Mouse (Mus musculus) ES-E14 (cell line): ENCODE measurements around the gene Btbd2. TPM values are rescaled to one million over a fixed set of nuclear protein-coding genes. Genes with fewer than 3 reads are reported as not detected.
A peak's percentile ranks its signal among the peaks of the same experiment; 100 is the strongest.
"Not testable (repeated sequence)": the region's sequence is repeated elsewhere in the genome, so short reads cannot be mapped to it uniquely, and the experiment has no call there.

Source experiments
- DNase-seq: peaks from one replicate; pipeline ENCODE4 v3.0.0-alpha.2; 2013; ENCODE audit warnings: low read depth, low spot score
- H3K27ac ChIP-seq: 2 replicates; pipeline ENCODE4 v1.5.1; 2012; ENCODE audit warnings: low read depth, mild to moderate bottlenecking, low read length, moderate library complexity, mixed read lengths; ENCODE audit not compliant: poor library complexity, insufficient read depth, severe bottlenecking
- H3K36me3 ChIP-seq: 2 replicates; pipeline ENCODE4 v1.6.1; 2012; ENCODE audit warnings: mild to moderate bottlenecking, low read length, moderate library complexity, mixed read lengths; ENCODE audit not compliant: control insufficient read depth, poor library complexity, insufficient read depth, severe bottlenecking
- H3K4me1 ChIP-seq, 2 experiments: fragments of 150-350 bp in 1 of 2; sonication (generic) in 1 of 2; 2 replicates each; pipeline ENCODE4 v1.6.1; 2012; ENCODE audit warnings: low read length in 2 of 2, mild to moderate bottlenecking in 1 of 2, mixed read lengths in 1 of 2; ENCODE audit not compliant: control insufficient read depth in 2 of 2, insufficient read depth in 2 of 2, poor library complexity in 1 of 2
- H3K4me3 ChIP-seq, 2 experiments: fragments of 150-350 bp in 1 of 2; sonication (generic) in 1 of 2; 2 replicates each; pipeline ENCODE4 v1.5.1; 2012; ENCODE audit warnings: low read length in 2 of 2, low read depth in 1 of 2, mild to moderate bottlenecking in 1 of 2, mixed read lengths in 1 of 2; ENCODE audit not compliant: insufficient read depth in 1 of 2, poor library complexity in 1 of 2, severe bottlenecking in 1 of 2
- H3K9ac ChIP-seq: 2 replicates; pipeline ENCODE4 v1.6.1; 2012; ENCODE audit warnings: low read depth, mild to moderate bottlenecking, low read length, mixed read lengths; ENCODE audit not compliant: poor library complexity, insufficient read depth, severe bottlenecking
- H3K9me3 ChIP-seq: fragments of 150-350 bp; sonication (generic); 2 replicates; pipeline ENCODE4 v1.6.1; 2012; ENCODE audit warnings: low read depth, mild to moderate bottlenecking, low read length; ENCODE audit not compliant: control insufficient read depth, insufficient read depth
- CHD2 ChIP-seq: IDR thresholded peaks from 2 replicates; pipeline ENCODE4 v1.6.1; 2014; ENCODE audit warnings: mild to moderate bottlenecking, low read depth, low read length, inconsistent platforms
- HCFC1 ChIP-seq: IDR thresholded peaks from 2 replicates; pipeline ENCODE4 v1.6.1; 2012; ENCODE audit warnings: low read length, inconsistent platforms, borderline replicate concordance; ENCODE audit not compliant: insufficient read depth
- MAFK ChIP-seq: IDR thresholded peaks from 2 replicates; pipeline ENCODE4 v1.6.1; 2014; ENCODE audit warnings: mild to moderate bottlenecking, low read depth, low read length, inconsistent platforms; ENCODE audit not compliant: insufficient read depth
- ZC3H11A ChIP-seq: IDR thresholded peaks from 2 replicates; pipeline ENCODE4 v1.6.1; 2012; ENCODE audit warnings: low read depth, mild to moderate bottlenecking, inconsistent platforms, low read length, borderline replicate concordance
- ZNF384 ChIP-seq: IDR thresholded peaks from 2 replicates; pipeline ENCODE4 v1.6.1; 2012; ENCODE audit warnings: low read depth, low read length, inconsistent platforms
- in situ Hi-C, 2 experiments: fragments of 600-800 bp; cut with MboI; formaldehyde crosslinking; loops; one replicate each; pipeline ENCODE4 v1.15.1; 2025; ENCODE audit warnings: low sequenced_read_pairs in 2 of 2, inconsistent platforms in 1 of 2; ENCODE audit not compliant: unreplicated experiment in 2 of 2
- total RNA-seq: library from RNA; depleted of rRNA; stranded (reverse); fragments of 300-350 nt; gene quantifications from 2 replicates; pipeline ENCODE4 v1.2.3, GENCODE M21; 2012

Gene Btbd2
- total RNA-seq, 1 experiment = 45.7 TPM

DNA sequence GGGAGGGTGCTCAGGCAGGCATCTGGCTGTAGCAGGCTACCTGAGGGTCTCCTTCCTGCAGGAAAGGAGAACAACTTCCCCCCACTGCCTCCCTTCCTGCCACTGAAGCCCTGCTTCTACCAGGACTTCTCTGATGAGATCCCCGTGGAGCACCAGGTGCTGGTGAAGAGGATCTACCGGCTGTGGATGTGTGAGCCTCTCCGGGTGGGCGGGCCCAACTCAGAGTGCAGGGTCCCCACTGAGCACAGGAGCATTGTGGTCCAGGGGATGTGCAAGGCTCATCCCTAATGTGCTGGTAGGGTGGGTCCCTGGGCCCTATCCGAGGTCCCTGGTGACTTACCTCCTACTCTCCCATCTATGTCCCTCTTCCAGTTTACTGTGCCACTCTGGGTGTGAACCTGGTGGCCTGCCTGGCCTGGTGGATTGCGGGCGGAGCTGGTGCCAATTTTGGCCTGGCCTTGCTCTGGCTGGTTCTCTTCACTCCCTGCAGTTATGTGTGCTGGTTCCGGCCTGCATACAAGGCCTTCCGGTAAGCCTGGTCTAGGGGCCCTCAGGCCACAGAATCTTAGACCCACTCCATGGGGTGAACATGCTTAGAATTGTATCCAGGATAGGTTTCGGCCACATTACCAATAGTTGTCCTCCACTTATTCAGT, 47.5 kb downstream of the Btbd2 start:
- H3K36me3 ChIP-seq = peaks cover 51% of the 10 kb centered on the region
- no peaks in the 10 kb centered on the region for H3K9me3 ChIP-seq
- no peak overlapping the region for H3K27ac ChIP-seq
- no peak overlapping the region for H3K9ac ChIP-seq
- no peak for DNase-seq
- in situ Hi-C loops = no loop called here
- no peak overlapping the region for H3K4me3 ChIP-seq
- peaks cover 0 to 18% of the 10 kb centered on the region in 2 experiments; a peak in 1 of 4 replicates for H3K4me1 ChIP-seq
- TF ChIP-seq ZC3H11A (no peak), ZNF384 (no peak), MAFK (no peak), CHD2 (no peak), HCFC1 (no peak)

DNA sequence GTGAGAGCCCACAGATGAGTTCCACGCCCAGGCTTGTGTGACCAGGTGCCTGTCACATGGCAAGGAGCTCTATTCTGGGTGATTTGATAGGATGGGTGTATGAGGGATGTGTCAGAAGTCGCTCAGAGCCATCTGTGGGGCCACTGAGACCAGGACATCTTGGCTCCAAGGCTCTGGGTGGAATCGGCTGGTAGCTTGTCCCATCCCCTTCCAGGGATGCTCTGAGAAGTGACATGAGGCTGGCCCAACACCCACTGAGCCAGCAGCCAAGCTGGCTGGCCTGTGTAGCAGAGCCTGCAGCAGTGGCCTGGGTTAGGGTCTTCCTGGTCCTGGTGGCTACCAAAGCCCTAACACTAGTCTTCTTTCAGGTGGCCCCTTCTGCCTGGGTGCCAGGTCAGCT, 48.4 kb downstream of the Btbd2 start:
- H3K4me3 ChIP-seq = no peak overlapping the region
- in situ Hi-C loops = no loop called here
- TF ChIP-seq ZC3H11A (no peak), ZNF384 (no peak), MAFK (no peak)
- peaks cover 0 to 23% of the 10 kb centered on the region in 2 experiments; a peak in 1 of 4 replicates for H3K4me1 ChIP-seq
- H3K27ac ChIP-seq = no peak overlapping the region
- peaks cover 44% of the 10 kb centered on the region for H3K36me3 ChIP-seq
- DNase-seq = no peak
- no peak overlapping the region for H3K9ac ChIP-seq
- no peaks in the 10 kb centered on the region for H3K9me3 ChIP-seq

DNA sequence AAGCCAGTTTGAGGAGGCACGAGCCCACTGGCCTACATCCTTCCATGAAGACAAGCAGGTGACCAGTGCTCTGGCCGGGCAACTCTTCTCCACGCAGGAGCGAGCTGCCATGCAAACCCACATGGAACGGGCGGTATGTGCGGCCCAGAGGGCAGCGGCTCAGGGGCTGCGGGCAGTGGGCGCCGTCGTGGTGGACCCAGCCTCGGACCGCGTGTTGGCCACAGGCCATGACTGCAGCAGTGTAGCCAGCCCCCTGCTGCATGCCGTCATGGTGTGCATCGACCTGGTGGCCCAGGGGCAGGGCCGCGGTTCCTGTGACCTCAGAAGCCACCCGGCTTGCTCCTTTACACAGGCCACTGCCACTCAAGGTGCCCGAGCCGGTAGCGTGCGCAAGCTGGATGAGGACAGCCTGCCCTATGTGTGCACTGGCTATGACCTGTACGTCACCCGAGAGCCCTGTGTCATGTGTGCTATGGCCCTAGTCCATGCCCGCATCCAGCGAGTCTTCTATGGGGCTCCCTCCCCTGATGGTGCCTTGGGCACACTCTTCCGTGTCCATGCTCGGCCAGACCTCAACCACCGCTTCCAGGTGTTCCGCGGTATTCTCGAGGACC, 50.0 kb downstream of the Btbd2 start:
- Histone ChIP-seq H3K27ac (no peak overlapping the region; the same call in 1 of the 2 replicates), H3K9ac (peak overlapping the region; percentile 68), H3K36me3 (peaks cover 35% of the 10 kb centered on the region), H3K4me3 (peak overlapping the region; percentile 60 to 61; a peak in 3 of 4 replicates), H3K4me1 (peaks cover 0 to 21% of the 10 kb centered on the region in 2 experiments; a peak in 1 of 4 replicates), H3K9me3 (no peaks in the 10 kb centered on the region)
- TF ChIP-seq ZNF384 (no peak), ZC3H11A (no peak), CHD2 (no peak), HCFC1 (no peak), MAFK (no peak)
- no peak for DNase-seq
- in situ Hi-C loops = no loop called here

DNA sequence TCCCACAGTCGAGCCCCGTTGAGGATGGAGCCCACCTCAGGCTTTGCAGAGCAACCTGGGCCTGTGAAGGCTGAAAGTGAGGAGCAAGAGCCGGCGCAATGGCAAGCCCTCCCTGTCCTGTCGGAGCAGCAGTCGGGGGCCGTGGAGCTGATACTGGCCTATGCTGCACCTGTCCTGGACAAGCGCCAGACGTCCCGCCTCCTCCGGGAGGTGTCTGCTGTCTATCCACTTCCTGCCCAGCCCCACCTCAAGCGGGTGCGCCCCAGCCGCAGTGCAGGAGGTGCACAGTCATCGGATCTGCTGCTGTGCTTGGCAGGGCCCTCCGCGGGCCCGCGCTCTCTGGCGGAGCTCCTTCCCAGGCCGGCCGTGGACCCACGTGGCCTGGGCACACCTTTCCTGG, 50.6 kb downstream of the Btbd2 start:
- Histone ChIP-seq H3K9ac (peak overlapping the region; percentile 68), H3K27ac (no peak overlapping the region; the same call in 1 of the 2 replicates), H3K9me3 (no peaks in the 10 kb centered on the region), H3K4me3 (peak overlapping the region; percentile 60 to 61; a peak in 3 of 4 replicates), H3K36me3 (peaks cover 32% of the 10 kb centered on the region), H3K4me1 (peaks cover 0 to 21% of the 10 kb centered on the region in 2 experiments; a peak in 1 of 4 replicates)
- TF ChIP-seq CHD2 = no peak
- no peak for TF ChIP-seq MAFK
- TF ChIP-seq ZNF384 = no peak
- TF ChIP-seq ZC3H11A = no peak
- TF ChIP-seq HCFC1 = no peak
- in situ Hi-C loops = no loop called here
- no peak for DNase-seq

DNA sequence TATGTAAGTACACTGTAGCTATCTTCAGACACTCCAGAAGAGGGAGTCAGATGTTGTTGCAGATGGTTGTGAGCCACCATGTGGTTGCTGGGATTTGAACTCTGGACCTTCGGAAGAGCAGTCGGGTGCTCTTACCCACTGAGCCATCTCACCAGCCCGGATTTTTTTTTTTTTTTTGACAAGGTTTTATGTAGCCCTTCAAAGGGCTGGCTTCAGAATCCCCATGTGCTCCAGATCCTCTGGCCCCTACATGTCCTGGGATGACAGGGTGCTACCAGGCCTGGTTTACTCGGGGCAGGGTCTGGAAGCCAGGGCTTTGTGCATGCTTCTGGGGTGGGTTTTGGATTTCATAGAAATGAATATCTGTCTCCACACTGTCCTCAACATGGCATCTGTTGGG, 51.1 kb downstream of the Btbd2 start, which contains the start of gene Gm49322:
Gene Gm49322 (plus strand): TSS at position 301 of the 400 bp plus-strand sequence.
- Histone ChIP-seq H3K9ac (peak within 1 kb of the TSS; percentile 68), H3K4me1 (peaks cover 0 to 21% of the 10 kb centered on the region in 2 experiments; a peak in 1 of 4 replicates), H3K36me3 (peaks cover 31% of the 10 kb centered on the region), H3K4me3 (peak within 1 kb of the TSS; percentile 60 to 61; a peak in 3 of 4 replicates)
- H3K27ac ChIP-seq, in situ Hi-C loops, H3K9me3 ChIP-seq, DNase-seq: not testable (repeated sequence)
